Mouse (Mus musculus): ENCODE results near the gene A930009A15Rik. TPM values are rescaled to one million over a fixed set of nuclear protein-coding genes. Genes with fewer than 3 reads are reported as not detected.

A930009A15Rik gene
- polyA plus RNA-seq, 1 experiment from 2014 or later: 0.21 TPM

- H3K4me2 ChIP-seq (ENCODE audit: low read depth, low read length): no peak overlapping the region
- DNase-seq (ENCODE audit: low spot score): no peak
- H3K4me3 ChIP-seq (ENCODE audit: low read depth, low read length): no peak overlapping the region
- H3K36me3 ChIP-seq (replicated peaks; ENCODE audit: control insufficient read depth, insufficient read depth, low read depth, low read length): no peaks in the 10 kb centered on the region
- H3K9me3 ChIP-seq (replicated peaks; ENCODE audit: control insufficient read depth, low read length): no peaks in the 10 kb centered on the region
- WGBS: 80% methylated on average over 3 of the region's 3 CpGs
- H3K9ac ChIP-seq (replicated peaks; ENCODE audit: low read length): no peak overlapping the region
- no peak for ATAC-seq (replicated peaks; ENCODE audit: insufficient number of reproducible peaks, low FRiP score, low TSS enrichment, low read depth)
- H3K27ac ChIP-seq (replicated peaks; ENCODE audit: low read depth, low read length): no peak overlapping the region
- H3K27me3 ChIP-seq (ENCODE audit: control insufficient read depth, insufficient read depth, low read length): no peaks in the 10 kb centered on the region
- H3K4me1 ChIP-seq (ENCODE audit: control insufficient read depth, insufficient read depth, low read length): no peaks in the 10 kb centered on the region
Observed at GRCm38 (mm10) chr10:115551069-115551468, 18.7 kb upstream of the A930009A15Rik start.

- ATAC-seq (replicated peaks; ENCODE audit: insufficient number of reproducible peaks, low FRiP score, low TSS enrichment, low read depth) (no peak), DNase-seq (ENCODE audit: low spot score) (peak; percentile 52)
- peaks cover 2% of the 10 kb centered on the region for H3K4me1 ChIP-seq (ENCODE audit: control insufficient read depth, insufficient read depth, low read length)
- 63% methylated on average over 11 of the region's 11 CpGs for WGBS
- no peak overlapping the region for H3K9ac ChIP-seq (replicated peaks; ENCODE audit: low read length)
- H3K4me2 ChIP-seq (ENCODE audit: low read depth, low read length): no peak overlapping the region
- H3K27ac ChIP-seq (replicated peaks; ENCODE audit: low read depth, low read length): no peak overlapping the region
- no peaks in the 10 kb centered on the region for H3K27me3 ChIP-seq (ENCODE audit: control insufficient read depth, insufficient read depth, low read length)
- H3K4me3 ChIP-seq (ENCODE audit: low read depth, low read length): no peak overlapping the region
- no peaks in the 10 kb centered on the region for H3K9me3 ChIP-seq (replicated peaks; ENCODE audit: control insufficient read depth, low read length)
- H3K36me3 ChIP-seq (replicated peaks; ENCODE audit: control insufficient read depth, insufficient read depth, low read depth, low read length): no peaks in the 10 kb centered on the region
Observed at GRCm38 (mm10) chr10:115553352-115554113, 16.3 kb upstream of the A930009A15Rik start.

GRCm38 (mm10) chr10:115555191-115555765, 14.5 kb upstream of the A930009A15Rik start:
- H3K9me3 ChIP-seq (replicated peaks; ENCODE audit: control insufficient read depth, low read length): no peaks in the 10 kb centered on the region
- 72% methylated on average over 2 of the region's 2 CpGs for WGBS

GRCm38 (mm10) chr10:115556738-115557242, 13.0 kb upstream of the A930009A15Rik start:
- Histone ChIP-seq H3K4me1 (ENCODE audit: control insufficient read depth, insufficient read depth, low read length) (peaks cover 2% of the 10 kb centered on the region), H3K27ac (replicated peaks; ENCODE audit: low read depth, low read length) (no peak overlapping the region), H3K9ac (replicated peaks; ENCODE audit: low read length) (no peak overlapping the region), H3K9me3 (replicated peaks; ENCODE audit: control insufficient read depth, low read length) (no peaks in the 10 kb centered on the region), H3K4me2 (ENCODE audit: low read depth, low read length) (no peak overlapping the region), H3K36me3 (replicated peaks; ENCODE audit: control insufficient read depth, insufficient read depth, low read depth, low read length) (no peaks in the 10 kb centered on the region), H3K4me3 (ENCODE audit: low read depth, low read length) (no peak overlapping the region), H3K27me3 (ENCODE audit: control insufficient read depth, insufficient read depth, low read length) (no peaks in the 10 kb centered on the region)
- ATAC-seq (replicated peaks; ENCODE audit: insufficient number of reproducible peaks, low FRiP score, low TSS enrichment, low read depth): peak; percentile 80
- WGBS: 33% methylated on average over 12 of the region's 12 CpGs
- DNase-seq (ENCODE audit: low spot score): peak; percentile 39

More at GRCm38 (mm10) chr10:115555191-115555765, 14.5 kb upstream of the A930009A15Rik start:
- H3K4me1 ChIP-seq (ENCODE audit: control insufficient read depth, insufficient read depth, low read length): peaks cover 2% of the 10 kb centered on the region
- H3K27ac ChIP-seq (replicated peaks; ENCODE audit: low read depth, low read length): no peak overlapping the region
- no peak overlapping the region for H3K4me3 ChIP-seq (ENCODE audit: low read depth, low read length)
- no peaks in the 10 kb centered on the region for H3K36me3 ChIP-seq (replicated peaks; ENCODE audit: control insufficient read depth, insufficient read depth, low read depth, low read length)
- H3K27me3 ChIP-seq (ENCODE audit: control insufficient read depth, insufficient read depth, low read length): no peaks in the 10 kb centered on the region
- no peak for DNase-seq (ENCODE audit: low spot score)
- no peak overlapping the region for H3K4me2 ChIP-seq (ENCODE audit: low read depth, low read length)
- H3K9ac ChIP-seq (replicated peaks; ENCODE audit: low read length): no peak overlapping the region
- ATAC-seq (replicated peaks; ENCODE audit: insufficient number of reproducible peaks, low FRiP score, low TSS enrichment, low read depth): no peak

GRCm38 (mm10) chr10:115561136-115561880, 8.5 kb upstream of the A930009A15Rik start:
- H3K4me1 ChIP-seq (ENCODE audit: control insufficient read depth, insufficient read depth, low read length): peaks cover 2% of the 10 kb centered on the region
- H3K27me3 ChIP-seq (ENCODE audit: control insufficient read depth, insufficient read depth, low read length): no peaks in the 10 kb centered on the region
- no peak overlapping the region for H3K9ac ChIP-seq (replicated peaks; ENCODE audit: low read length)
- WGBS: 79% methylated on average over 12 of the region's 12 CpGs
- no peaks in the 10 kb centered on the region for H3K9me3 ChIP-seq (replicated peaks; ENCODE audit: control insufficient read depth, low read length)
- no peak overlapping the region for H3K4me2 ChIP-seq (ENCODE audit: low read depth, low read length)
- DNase-seq (ENCODE audit: low spot score) (no peak), ATAC-seq (replicated peaks; ENCODE audit: insufficient number of reproducible peaks, low FRiP score, low TSS enrichment, low read depth) (no peak)
- no peak overlapping the region for H3K4me3 ChIP-seq (ENCODE audit: low read depth, low read length)
- H3K36me3 ChIP-seq (replicated peaks; ENCODE audit: control insufficient read depth, insufficient read depth, low read depth, low read length): no peaks in the 10 kb centered on the region
- H3K27ac ChIP-seq (replicated peaks; ENCODE audit: low read depth, low read length): no peak overlapping the region

- 88% methylated on average over 4 of the region's 4 CpGs for WGBS
Observed at GRCm38 (mm10) chr10:115562911-115563686, 6.7 kb upstream of the A930009A15Rik start.

GRCm38 (mm10) chr10:115563961-115564360, 5.8 kb upstream of the A930009A15Rik start:
- ATAC-seq (replicated peaks; ENCODE audit: insufficient number of reproducible peaks, low FRiP score, low TSS enrichment, low read depth): no peak

More at GRCm38 (mm10) chr10:115562911-115563686, 6.7 kb upstream of the A930009A15Rik start:
- Histone ChIP-seq H3K4me2 (ENCODE audit: low read depth, low read length) (no peak overlapping the region), H3K27ac (replicated peaks; ENCODE audit: low read depth, low read length) (no peak overlapping the region), H3K27me3 (ENCODE audit: control insufficient read depth, insufficient read depth, low read length) (no peaks in the 10 kb centered on the region), H3K9ac (replicated peaks; ENCODE audit: low read length) (no peak overlapping the region), H3K36me3 (replicated peaks; ENCODE audit: control insufficient read depth, insufficient read depth, low read depth, low read length) (no peaks in the 10 kb centered on the region), H3K4me1 (ENCODE audit: control insufficient read depth, insufficient read depth, low read length) (no peaks in the 10 kb centered on the region), H3K4me3 (ENCODE audit: low read depth, low read length) (no peak overlapping the region), H3K9me3 (replicated peaks; ENCODE audit: control insufficient read depth, low read length) (no peaks in the 10 kb centered on the region)
- ATAC-seq (replicated peaks; ENCODE audit: insufficient number of reproducible peaks, low FRiP score, low TSS enrichment, low read depth) (no peak), DNase-seq (ENCODE audit: low spot score) (no peak)

More at GRCm38 (mm10) chr10:115563961-115564360, 5.8 kb upstream of the A930009A15Rik start:
- H3K4me2 ChIP-seq (ENCODE audit: low read depth, low read length): no peak overlapping the region
- H3K27me3 ChIP-seq (ENCODE audit: control insufficient read depth, insufficient read depth, low read length): no peaks in the 10 kb centered on the region
- no peaks in the 10 kb centered on the region for H3K9me3 ChIP-seq (replicated peaks; ENCODE audit: control insufficient read depth, low read length)
- no peak overlapping the region for H3K9ac ChIP-seq (replicated peaks; ENCODE audit: low read length)
- H3K27ac ChIP-seq (replicated peaks; ENCODE audit: low read depth, low read length): no peak overlapping the region
- no peak overlapping the region for H3K4me3 ChIP-seq (ENCODE audit: low read depth, low read length)
- no peak for DNase-seq (ENCODE audit: low spot score)
- H3K36me3 ChIP-seq (replicated peaks; ENCODE audit: control insufficient read depth, insufficient read depth, low read depth, low read length): no peaks in the 10 kb centered on the region
- H3K4me1 ChIP-seq (ENCODE audit: control insufficient read depth, insufficient read depth, low read length): no peaks in the 10 kb centered on the region
- WGBS: 82% methylated on average over 5 of the region's 5 CpGs

All from embryonic facial prominence, embryonic 11.5 days (tissue).